Mouse (Mus musculus) hindbrain, embryonic 14.5 days (tissue): Measurements from ENCODE around the gene Spry1. TPM values are rescaled to one million over a fixed set of nuclear protein-coding genes. Genes with fewer than 3 reads are reported as not detected.

ENCODE experiments used
- ATAC-seq: fragments of 200-750 bp; cut with Nextera tagmentation; 2 replicates; pipeline ENCODE4 v1.8.0; 2017; ENCODE audit warnings: moderate number of reproducible peaks, mild to moderate bottlenecking, moderate TSS enrichment, moderate library complexity; ENCODE audit not compliant: low FRiP score
- DNase-seq: peaks from one replicate; pipeline ENCODE4 v3.0.0-alpha.2; 2015; ENCODE audit warnings: low spot score
- H3K27ac ChIP-seq: fragments of 300-500 bp; sonication (generic); 2 replicates; pipeline ENCODE4 v1.5.1; 2014; ENCODE audit warnings: mild to moderate bottlenecking, moderate library complexity
- H3K27me3 ChIP-seq: fragments of 300-500 bp; sonication (generic); 2 replicates; pipeline ENCODE4 v1.6.1; 2014; ENCODE audit warnings: mild to moderate bottlenecking, low read length, mixed read lengths; ENCODE audit not compliant: control insufficient read depth, insufficient read depth
- H3K36me3 ChIP-seq: fragments of 300-500 bp; sonication (generic); replicated peaks from 2 replicates; pipeline ENCODE4 v1.6.1; 2014; ENCODE audit not compliant: control insufficient read depth, insufficient read depth
- H3K4me1 ChIP-seq: fragments of 300-500 bp; sonication (generic); replicated peaks from 2 replicates; pipeline ENCODE4 v1.6.1; 2014; ENCODE audit warnings: antibody characterized with exemption, low read length, mixed read lengths; ENCODE audit not compliant: control insufficient read depth, insufficient read depth
- H3K4me2 ChIP-seq: fragments of 300-500 bp; sonication (generic); replicated peaks from 2 replicates; pipeline ENCODE4 v1.6.1; 2014; ENCODE audit warnings: mild to moderate bottlenecking, moderate library complexity
- H3K4me3 ChIP-seq: fragments of 300-500 bp; sonication (generic); replicated peaks from 2 replicates; pipeline ENCODE4 v1.5.1; 2014; ENCODE audit warnings: mild to moderate bottlenecking, low read length
- H3K9ac ChIP-seq: fragments of 300-500 bp; sonication (generic); 2 replicates; pipeline ENCODE4 v1.6.1; 2014
- H3K9me3 ChIP-seq: fragments of 300-500 bp; sonication (generic); 2 replicates; pipeline ENCODE4 v1.6.1; 2016; ENCODE audit warnings: low read length; ENCODE audit not compliant: control insufficient read depth
- WGBS: fragments of 180-500 bp; shearing (Covaris S2); extraction: QIAGEN DNeasy Blood & Tissue Kit; methylation state at CpG from one replicate; pipeline ENCODE4 v1.1.7; 2014; 5-methylcytosine and 5-hydroxymethylcytosine counted together
- polyA plus RNA-seq: library from polyadenylated mRNA; unstranded; fragments of >200 nt; fragmentation: Nextera tagmentation; extraction: Ambion mirVana; gene quantifications from 2 replicates; pipeline ENCODE4 v1.2.1, GENCODE M21; 2014

The Spry1 gene
- polyA plus RNA-seq, 1 experiment from 2014 or later, result 5.8 TPM

DNA sequence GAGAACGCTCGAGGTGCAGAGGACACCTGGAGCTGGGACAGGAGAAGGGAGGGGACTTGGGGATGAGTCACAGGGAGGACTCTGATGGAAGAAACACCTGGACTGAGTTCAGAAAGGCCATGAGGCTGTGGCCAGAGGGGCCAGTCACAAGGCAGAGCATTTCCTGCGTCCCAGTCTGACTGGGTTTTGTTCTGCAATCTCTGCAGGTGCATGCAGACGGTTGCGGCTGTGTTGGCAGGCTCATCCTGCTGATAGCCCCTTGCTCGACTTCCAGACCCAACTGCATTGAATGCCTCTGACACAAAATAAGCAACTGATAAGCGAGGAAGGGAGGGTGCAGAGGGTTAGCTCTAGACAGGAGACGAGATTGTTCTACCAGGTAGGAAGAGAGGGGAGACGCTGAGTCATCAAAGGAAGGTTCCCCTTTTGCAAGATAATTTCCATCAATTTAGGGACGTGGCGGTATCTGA is 35.3 kb downstream of the Spry1 start:
- no peak for DNase-seq
- H3K36me3 ChIP-seq, result no peaks in the 10 kb centered on the region
- ATAC-seq, result no peak
- 84% methylated on average over 11 of the region's 11 CpGs for WGBS
- no peak overlapping the region for H3K27ac ChIP-seq
- peaks cover 36% of the 10 kb centered on the region; the same call in 1 of the 2 replicates for H3K27me3 ChIP-seq
- no peak overlapping the region for H3K9ac ChIP-seq
- no peaks in the 10 kb centered on the region for H3K9me3 ChIP-seq
- peaks cover 17% of the 10 kb centered on the region; the same call in 1 of the 2 replicates for H3K4me1 ChIP-seq
- H3K4me3 ChIP-seq, result no peak overlapping the region
- no peak overlapping the region for H3K4me2 ChIP-seq

DNA sequence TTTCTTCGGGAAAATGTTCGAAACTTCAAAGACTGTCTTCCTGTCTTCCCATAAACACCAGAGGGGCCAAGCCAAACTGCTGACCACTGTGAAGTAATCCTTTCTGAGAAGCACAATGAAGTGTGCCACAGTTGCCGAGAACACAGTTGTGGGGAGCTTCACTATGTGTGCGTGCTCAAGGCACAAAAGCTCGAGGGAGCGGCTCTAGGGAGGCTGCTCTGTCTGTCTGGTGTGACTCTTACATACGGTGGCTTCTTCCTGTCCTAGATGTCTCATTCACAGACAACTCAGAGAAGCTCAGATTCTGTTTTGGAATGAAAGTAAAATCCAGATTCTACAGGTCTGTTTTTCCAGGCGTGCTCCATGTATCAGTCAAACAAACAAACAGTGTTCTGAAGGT is 36.5 kb downstream of the Spry1 start:
- H3K4me1 ChIP-seq, result peaks cover 17% of the 10 kb centered on the region; the same call in 1 of the 2 replicates
- no peak overlapping the region for H3K9ac ChIP-seq
- peaks cover 27% of the 10 kb centered on the region; the same call in 1 of the 2 replicates for H3K27me3 ChIP-seq
- DNase-seq, result no peak
- no peak overlapping the region for H3K4me3 ChIP-seq
- no peaks in the 10 kb centered on the region for H3K9me3 ChIP-seq
- no peak for ATAC-seq
- no peak overlapping the region for H3K4me2 ChIP-seq
- 74% methylated on average over 8 of the region's 8 CpGs for WGBS
- no peaks in the 10 kb centered on the region for H3K36me3 ChIP-seq
- H3K27ac ChIP-seq, result no peak overlapping the region

DNA sequence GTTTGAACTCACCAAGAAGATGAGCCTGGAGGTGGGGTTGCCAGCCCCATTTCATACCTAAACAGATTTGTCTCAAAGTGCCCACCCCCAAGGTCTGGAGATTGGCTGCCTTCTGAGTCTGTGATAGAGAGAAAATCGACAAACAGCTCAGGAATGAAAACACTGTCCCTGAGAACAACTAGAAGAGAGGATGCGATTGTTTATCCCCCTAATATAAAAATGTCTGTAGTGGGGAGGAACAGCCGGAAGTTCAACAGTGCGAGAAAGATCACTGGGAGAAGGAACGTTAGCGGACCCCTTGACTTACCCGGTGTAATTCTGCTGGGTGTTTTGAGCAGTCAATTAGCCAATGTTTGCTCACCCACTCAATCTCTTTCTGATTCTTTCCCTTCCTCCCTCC is 46.5 kb downstream of the Spry1 start:
- no peak for ATAC-seq
- H3K4me2 ChIP-seq, result 0 out of 2 replicates have a peak overlapping the region, but pooled peaks have one; percentile 50
- no peak overlapping the region for H3K4me3 ChIP-seq
- peaks cover 5% of the 10 kb centered on the region; the same call in 1 of the 2 replicates for H3K4me1 ChIP-seq
- H3K36me3 ChIP-seq, result no peaks in the 10 kb centered on the region
- DNase-seq, result no peak
- 52% methylated on average over 7 of the region's 7 CpGs for WGBS
- H3K9me3 ChIP-seq, result no peaks in the 10 kb centered on the region
- no peak overlapping the region for H3K27ac ChIP-seq
- H3K9ac ChIP-seq, result no peak overlapping the region
- 0 out of 2 replicates have a peak, but pooled peaks cover 10% of the 10 kb centered on the region for H3K27me3 ChIP-seq

GRCm38 (mm10) chr3:37686751-37687150 is 47.0 kb downstream of the Spry1 start:
- Histone ChIP-seq H3K9ac (peak overlapping the region; percentile 47; the same call in 1 of the 2 replicates), H3K9me3 (no peaks in the 10 kb centered on the region), H3K4me1 (peaks cover 5% of the 10 kb centered on the region; the same call in 1 of the 2 replicates), H3K4me2 (peak overlapping the region; percentile 50), H3K27me3 (0 out of 2 replicates have a peak, but pooled peaks cover 10% of the 10 kb centered on the region), H3K36me3 (no peaks in the 10 kb centered on the region), H3K4me3 (peak overlapping the region; percentile 22), H3K27ac (no peak overlapping the region)
- ATAC-seq (no peak), DNase-seq (no peak)
- WGBS, result 21% methylated on average over 6 of the region's 6 CpGs

- Histone ChIP-seq H3K4me3 (peak overlapping the region; percentile 22), H3K36me3 (no peaks in the 10 kb centered on the region), H3K4me1 (peaks cover 5% of the 10 kb centered on the region; the same call in 1 of the 2 replicates), H3K9me3 (no peaks in the 10 kb centered on the region), H3K27me3 (0 out of 2 replicates have a peak, but pooled peaks cover 10% of the 10 kb centered on the region), H3K9ac (peak overlapping the region; percentile 47; the same call in 1 of the 2 replicates), H3K4me2 (peak overlapping the region; percentile 50), H3K27ac (no peak overlapping the region)
- no peak for DNase-seq
- peak; percentile 46; the same call in 1 of the 2 replicates for ATAC-seq
- 29% methylated on average over 28 of the region's 28 CpGs for WGBS
Measured at GRCm38 (mm10) chr3:37687158-37687980, 47.6 kb downstream of the Spry1 start.

DNA sequence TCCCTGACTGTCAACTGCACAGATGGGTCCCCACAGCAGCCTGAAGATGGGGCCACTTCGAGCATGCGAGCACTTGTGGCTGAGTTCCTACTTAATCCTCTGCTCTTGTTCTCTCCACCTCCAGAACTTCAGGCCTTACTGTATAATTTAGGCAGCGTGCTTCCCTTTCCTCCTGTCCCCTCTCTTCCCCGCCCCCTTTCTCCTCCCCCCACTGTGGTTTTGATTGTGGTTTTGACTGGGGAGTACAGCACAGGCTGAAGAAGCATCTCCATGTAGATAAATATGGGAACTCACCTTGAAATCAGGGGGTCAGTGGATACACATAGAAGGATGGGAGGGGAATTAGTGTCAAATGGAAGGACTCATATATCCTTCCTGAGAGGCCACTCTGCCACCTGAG is 53.2 kb downstream of the Spry1 start:
- Histone ChIP-seq H3K4me2 (no peak overlapping the region), H3K4me1 (no peaks in the 10 kb centered on the region), H3K9me3 (no peaks in the 10 kb centered on the region), H3K27ac (no peak overlapping the region), H3K27me3 (no peaks in the 10 kb centered on the region), H3K36me3 (no peaks in the 10 kb centered on the region), H3K4me3 (no peak overlapping the region), H3K9ac (no peak overlapping the region)
- DNase-seq (no peak), ATAC-seq (no peak)
- WGBS, result 77% methylated on average over 4 of the region's 4 CpGs

DNA sequence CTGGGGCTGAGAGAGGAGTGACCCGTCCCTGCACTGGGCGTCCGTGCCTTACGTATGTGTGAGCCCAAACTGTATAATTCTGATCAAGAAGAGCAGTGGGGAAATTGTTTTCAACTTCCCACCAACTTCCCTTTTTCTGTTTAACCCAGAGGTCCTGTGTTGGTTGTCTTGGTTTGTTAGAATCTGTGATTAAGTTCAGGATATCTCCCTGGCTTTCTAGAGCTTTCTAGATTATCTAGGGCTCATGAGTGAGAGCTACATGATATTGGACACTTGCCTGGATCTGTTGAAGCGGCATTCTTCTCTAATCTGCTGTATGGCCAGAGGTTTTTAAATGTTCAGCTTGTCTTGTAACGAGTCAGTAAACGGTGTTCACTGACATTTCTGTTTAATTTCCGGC is 53.8 kb downstream of the Spry1 start:
- Histone ChIP-seq H3K36me3 (no peaks in the 10 kb centered on the region), H3K27ac (no peak overlapping the region), H3K9ac (no peak overlapping the region), H3K4me3 (no peak overlapping the region), H3K4me1 (no peaks in the 10 kb centered on the region), H3K4me2 (no peak overlapping the region), H3K27me3 (no peaks in the 10 kb centered on the region), H3K9me3 (no peaks in the 10 kb centered on the region)
- ATAC-seq (no peak), DNase-seq (no peak)
- 91% methylated on average over 8 of the region's 8 CpGs for WGBS

Other genes with a start within 250 kb of the Spry1 start
- gene Spata5, start 220.1 kb upstream of the Spry1 start, polyA plus RNA-seq, result 33.1 and 35.6 TPM in 2 replicates
- 6.8 and 8.7 TPM in 2 replicates for gene Nudt6, start 219.7 kb upstream of the Spry1 start, polyA plus RNA-seq
- gene Gm5148, start 84.5 kb downstream of the Spry1 start, polyA plus RNA-seq, result 13.3 and 17.0 TPM in 2 replicates